Mouse (Mus musculus) MEL (cell line): Measurements from ENCODE around the gene Vmn1r91. TPM values are rescaled to one million over a fixed set of nuclear protein-coding genes. Genes with fewer than 3 reads are reported as not detected.
A peak's percentile ranks its signal among the peaks of the same experiment; 100 is the strongest.
"Not testable (repeated sequence)": the region's sequence is repeated elsewhere in the genome, so short reads cannot be mapped to it uniquely, and the experiment has no call there.

Experiments
- DNase-seq: peaks from one replicate; pipeline ENCODE4 v3.0.0; 2011; ENCODE audit warnings: low read depth, low spot score
- H3K27ac ChIP-seq: 2 replicates; pipeline ENCODE4 v1.5.1; 2012; ENCODE audit warnings: low read depth, mild to moderate bottlenecking, control low read depth, low read length, moderate library complexity; ENCODE audit not compliant: control insufficient read depth
- H3K27me3 ChIP-seq, 2 experiments: fragments of 150-350 bp in 1 of 2; sonication (generic) in 1 of 2; 2 replicates each; pipeline ENCODE4 v1.6.1; 2012; ENCODE audit warnings: low read length in 2 of 2, mild to moderate bottlenecking in 2 of 2, improper control_type of control experiment in 1 of 2, moderate library complexity in 1 of 2; ENCODE audit not compliant: insufficient read depth in 2 of 2, control insufficient read depth in 1 of 2
- H3K36me3 ChIP-seq, 2 experiments: 2 replicates each; pipeline ENCODE4 v1.6.1; 2012 to 2014; ENCODE audit warnings: low read length in 2 of 2, improper control_type of control experiment in 1 of 2, inconsistent platforms in 1 of 2, mild to moderate bottlenecking in 1 of 2; ENCODE audit not compliant: insufficient read depth in 2 of 2, control insufficient read depth in 1 of 2
- H3K4me1 ChIP-seq, 2 experiments: fragments of 150-350 bp in 1 of 2; sonication (generic) in 1 of 2; 2 replicates each; pipeline ENCODE4 v1.6.1; 2012; ENCODE audit warnings: low read length in 2 of 2, improper control_type of control experiment in 1 of 2, mild to moderate bottlenecking in 1 of 2; ENCODE audit not compliant: insufficient read depth in 2 of 2, control insufficient read depth in 1 of 2
- H3K4me3 ChIP-seq, 2 experiments: fragments of 150-350 bp in 1 of 2; sonication (generic) in 1 of 2; 2 replicates each; pipeline ENCODE4 v1.5.1; 2012; ENCODE audit warnings: low read depth in 2 of 2, low read length in 2 of 2, mild to moderate bottlenecking in 2 of 2, moderate library complexity in 2 of 2, control low read depth in 1 of 2, improper control_type of control experiment in 1 of 2; ENCODE audit not compliant: control insufficient read depth in 1 of 2, insufficient read depth in 1 of 2
- H3K79me2 ChIP-seq: 2 replicates; pipeline ENCODE4 v1.6.1; 2012; ENCODE audit warnings: mild to moderate bottlenecking, low read length, moderate library complexity; ENCODE audit not compliant: control insufficient read depth, poor library complexity, insufficient read depth
- H3K9ac ChIP-seq: 2 replicates; pipeline ENCODE4 v1.6.1; 2012; ENCODE audit warnings: low read depth, mild to moderate bottlenecking, control low read depth, low read length, moderate library complexity; ENCODE audit not compliant: control insufficient read depth, poor library complexity, severe bottlenecking
- H3K9me3 ChIP-seq: fragments of 150-350 bp; sonication (generic); replicated peaks from 2 replicates; pipeline ENCODE4 v1.6.1; 2012; ENCODE audit warnings: mild to moderate bottlenecking, low read length, improper control_type of control experiment, moderate library complexity; ENCODE audit not compliant: insufficient read depth
- CTCF ChIP-seq, 3 experiments: IDR thresholded peaks in 2 of 3; conservative IDR thresholded peaks in 1 of 3; 2 replicates each; pipeline ENCODE4 v1.5.1; 2011 to 2012; ENCODE audit warnings: low read length in 3 of 3, low read depth in 2 of 3, mild to moderate bottlenecking in 2 of 3, improper control_type of control experiment in 1 of 3, inconsistent platforms in 1 of 3, mixed read lengths in 1 of 3, moderate library complexity in 1 of 3; ENCODE audit not compliant: control insufficient read depth in 1 of 3, insufficient read depth in 1 of 3, poor library complexity in 1 of 3, severe bottlenecking in 1 of 3
- RAD21 ChIP-seq: IDR thresholded peaks from 2 replicates; pipeline ENCODE4 v1.6.1; 2011; ENCODE audit warnings: mild to moderate bottlenecking, low read depth, low read length, improper control_type of control experiment
- SMC3 ChIP-seq: IDR thresholded peaks from 2 replicates; pipeline ENCODE4 v1.6.1; 2011; ENCODE audit warnings: low read depth, low read length, improper control_type of control experiment
- polyA plus RNA-seq, 2 experiments: library from polyadenylated mRNA; stranded (reverse) in 1 of 2; unstranded in 1 of 2; fragments of >175 nt in 1 of 2; fragments of >200 nt in 1 of 2; gene quantifications; 2 replicates each; pipeline versions ENCODE4 v1.2.1 to v1.2.4; 2012; ENCODE audit warnings: low replicate concordance in 2 of 2, low read depth in 1 of 2; ENCODE audit not compliant: insufficient read length in 2 of 2, insufficient read depth in 1 of 2, missing spikeins in 1 of 2
- total RNA-seq: library from RNA; depleted of rRNA; stranded (reverse); fragments of 300-350 nt; gene quantifications from 2 replicates; pipeline ENCODE4 v1.2.3, GENCODE M21; 2012; rRNA removed

Vmn1r91 gene
- total RNA-seq (not detected in 2 replicates), polyA plus RNA-seq (not detected)

GRCm38 (mm10) chr7:20099380-20099779, at the start of gene Vmn1r91:
TSS of gene Vmn1r91 (plus strand) at chr7:20099680.
- H3K4me3 ChIP-seq, H3K36me3 ChIP-seq, H3K9me3 ChIP-seq, DNase-seq, H3K27me3 ChIP-seq, H3K9ac ChIP-seq, H3K79me2 ChIP-seq, H3K4me1 ChIP-seq, H3K27ac ChIP-seq: not testable (repeated sequence)

- not testable (repeated sequence) for H3K9ac ChIP-seq, H3K79me2 ChIP-seq, H3K27ac ChIP-seq, H3K36me3 ChIP-seq, H3K4me1 ChIP-seq, H3K4me3 ChIP-seq, H3K27me3 ChIP-seq, H3K9me3 ChIP-seq
- DNase-seq = peak; percentile 30
- TF ChIP-seq RAD21 (peak; percentile 36), CTCF (IDR thresholded peaks at IDR 0.05 in 2 of 3, conservative IDR thresholded peaks at IDR 0.05 in 1 of 3; ENCODE audit: control insufficient read depth in 1 of 3, insufficient read depth in 1 of 3, low read depth in 2 of 3, low read length in 3 of 3, poor library complexity in 1 of 3, severe bottlenecking in 1 of 3) (peak; percentile 45 to 54 (median 50); a peak in 5 of 6 replicates), SMC3 (0 out of 2 replicates have a peak, but pooled peaks have one; percentile 15)
Measured at GRCm38 (mm10) chr7:20064100-20064499, 35.4 kb upstream of the Vmn1r91 start.

DNA sequence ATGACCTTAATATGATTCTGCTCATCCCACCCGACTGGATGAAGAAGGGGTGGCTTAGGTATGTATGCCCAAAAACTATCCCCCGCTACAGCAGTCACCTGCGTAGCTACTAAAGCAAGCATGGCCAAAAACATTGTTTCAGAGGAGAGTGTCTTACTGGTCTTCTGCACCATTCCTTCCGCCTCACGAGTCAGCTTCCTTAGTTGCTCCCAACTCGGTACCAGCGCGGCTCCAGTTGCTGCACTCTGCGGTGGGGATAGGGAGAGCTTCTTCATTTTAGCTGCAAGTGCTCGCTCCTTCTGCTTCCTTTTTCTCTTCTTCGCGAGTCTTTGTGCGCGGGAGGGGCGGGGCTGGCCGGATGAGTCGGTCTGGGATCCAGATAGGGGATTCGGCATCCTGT, 21.4 kb upstream of the Vmn1r91 start:
- not testable (repeated sequence) for H3K4me1 ChIP-seq, H3K9me3 ChIP-seq, H3K27me3 ChIP-seq, H3K4me3 ChIP-seq, H3K79me2 ChIP-seq, H3K9ac ChIP-seq, H3K36me3 ChIP-seq, DNase-seq, H3K27ac ChIP-seq

DNA sequence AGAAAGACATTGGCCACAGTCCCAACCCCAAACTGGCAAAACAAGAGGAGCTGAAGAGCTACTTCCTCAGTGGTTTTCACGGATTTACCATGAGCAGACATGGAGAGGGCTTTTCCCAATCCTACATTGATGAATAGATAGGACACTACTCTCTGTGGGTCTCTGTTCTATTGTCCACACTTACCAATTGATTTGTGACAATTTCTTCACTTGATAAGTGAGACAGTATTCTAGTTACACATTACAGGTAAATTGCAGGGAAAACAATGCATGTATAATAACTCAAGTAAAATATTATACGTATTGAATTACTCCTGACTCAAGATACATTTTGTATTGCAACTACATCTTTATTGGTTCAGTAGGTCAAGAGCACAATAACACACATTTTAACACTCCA, 23.0 kb downstream of the Vmn1r91 start, which contains the start of gene Gm16442:
Gm16442 (minus strand) TSS at position 101 of the 400 bp plus-strand sequence.
- H3K36me3 ChIP-seq, H3K4me1 ChIP-seq, DNase-seq: not testable (repeated sequence)

GRCm38 (mm10) chr7:20138988-20139387, 39.5 kb downstream of the Vmn1r91 start, which contains the start of gene Vmn1r93:
TSS of gene Vmn1r93 (minus strand) at chr7:20139088.
- H3K4me3 ChIP-seq, H3K9me3 ChIP-seq, DNase-seq, H3K27ac ChIP-seq, H3K36me3 ChIP-seq, H3K27me3 ChIP-seq, H3K79me2 ChIP-seq, H3K4me1 ChIP-seq, H3K9ac ChIP-seq: not testable (repeated sequence)

More for the DNA sequence above, 23.0 kb downstream of the Vmn1r91 start, which contains the start of gene Gm16442:
- H3K27me3 ChIP-seq, H3K27ac ChIP-seq, H3K79me2 ChIP-seq, H3K9ac ChIP-seq, H3K9me3 ChIP-seq, H3K4me3 ChIP-seq: not testable (repeated sequence)

Other genes with a start within 250 kb of the Vmn1r91 start
- not detected in 2 replicates for gene Gm19345, start 247.7 kb upstream of the Vmn1r91 start, total RNA-seq
- gene Gm19345, start 247.7 kb upstream of the Vmn1r91 start, polyA plus RNA-seq = not detected
- gene Ceacam16, start 238.4 kb upstream of the Vmn1r91 start, total RNA-seq = 0.12 TPM in 1 of 2 replicates, not detected in the other
- under 1 TPM in 1 of 2 experiments, not detected in 1; 0.18 TPM for gene Ceacam16, start 238.4 kb upstream of the Vmn1r91 start, polyA plus RNA-seq
- 0.04 TPM in 1 of 2 replicates, not detected in the other for gene Ceacam19, start 211.7 kb upstream of the Vmn1r91 start, total RNA-seq
- gene Ceacam19, start 211.7 kb upstream of the Vmn1r91 start, polyA plus RNA-seq = under 1 TPM in 1 of 2 experiments, not detected in 1; 0.03 TPM
- not detected in 2 replicates for gene Pvr, start 178.5 kb upstream of the Vmn1r91 start, total RNA-seq
- not detected for gene Pvr, start 178.5 kb upstream of the Vmn1r91 start, polyA plus RNA-seq
- 0.08 TPM in 1 of 2 replicates, not detected in the other for gene Igsf23, start 148.9 kb upstream of the Vmn1r91 start, total RNA-seq
- under 1 TPM in 1 of 2 experiments, not detected in 1; 0.35 TPM for gene Igsf23, start 148.9 kb upstream of the Vmn1r91 start, polyA plus RNA-seq
- gene Ceacam20, start 134.3 kb upstream of the Vmn1r91 start, total RNA-seq = not detected in 2 replicates
- gene Ceacam20, start 134.3 kb upstream of the Vmn1r91 start, polyA plus RNA-seq = not detected
- gene Nlrp9b, start 108.2 kb upstream of the Vmn1r91 start, total RNA-seq = not detected in 2 replicates
- gene Nlrp9b, start 108.2 kb upstream of the Vmn1r91 start, polyA plus RNA-seq = not detected
- gene Gm16442, start 22.9 kb downstream of the Vmn1r91 start, total RNA-seq = not detected in 2 replicates
- not detected for gene Gm16442, start 22.9 kb downstream of the Vmn1r91 start, polyA plus RNA-seq
- not detected in 2 replicates for gene Vmn1r93, start 39.4 kb downstream of the Vmn1r91 start, total RNA-seq
- gene Vmn1r93, start 39.4 kb downstream of the Vmn1r91 start, polyA plus RNA-seq = not detected
- not detected in 2 replicates for gene Vmn1r94, start 68.7 kb downstream of the Vmn1r91 start, total RNA-seq
- not detected for gene Vmn1r94, start 68.7 kb downstream of the Vmn1r91 start, polyA plus RNA-seq
- not detected in 2 replicates for gene Vmn1r95, start 94.0 kb downstream of the Vmn1r91 start, total RNA-seq
- gene Vmn1r95, start 94.0 kb downstream of the Vmn1r91 start, polyA plus RNA-seq = not detected
- not detected in 2 replicates for gene Gm6164, start 105.9 kb downstream of the Vmn1r91 start, total RNA-seq
- not detected for gene Gm6164, start 105.9 kb downstream of the Vmn1r91 start, polyA plus RNA-seq
- gene Gm4498, start 134.1 kb downstream of the Vmn1r91 start, total RNA-seq = not detected in 2 replicates
- gene Gm4498, start 134.1 kb downstream of the Vmn1r91 start, polyA plus RNA-seq = not detected
- not detected in 2 replicates for gene Gm5890, start 163.2 kb downstream of the Vmn1r91 start, total RNA-seq
- not detected for gene Gm5890, start 163.2 kb downstream of the Vmn1r91 start, polyA plus RNA-seq
- not detected in 2 replicates for gene Gm4133, start 234.4 kb downstream of the Vmn1r91 start, total RNA-seq
- gene Gm4133, start 234.4 kb downstream of the Vmn1r91 start, polyA plus RNA-seq = not detected